Mouse (Mus musculus): ENCODE results near the gene Itga1. TPM values are rescaled to one million over a fixed set of nuclear protein-coding genes. Genes with fewer than 3 reads are reported as not detected.

Gene Itga1
- polyA plus RNA-seq, 1 experiment from 2014 or later, result 23.8 TPM

- Histone ChIP-seq H3K9ac (no peak overlapping the region), H3K9me3 (no peaks in the 10 kb centered on the region)
Measured at GRCm38 (mm10) chr13:115125130-115125529, 23.4 kb upstream of the Itga1 start.

GRCm38 (mm10) chr13:115124521-115124920, 22.8 kb upstream of the Itga1 start:
- Histone ChIP-seq H3K27me3 (replicated peaks) (no peaks in the 10 kb centered on the region), H3K36me3 (no peaks in the 10 kb centered on the region), H3K4me2 (no peak overlapping the region), H3K9me3 (no peaks in the 10 kb centered on the region), H3K9ac (no peak overlapping the region), H3K27ac (no peak overlapping the region), H3K4me3 (replicated peaks) (no peak overlapping the region), H3K4me1 (no peaks in the 10 kb centered on the region)
- ATAC-seq (ENCODE audit: insufficient read depth, low FRiP score, low read depth), result no peak
- 61% methylated on average over 1 of the region's 1 CpGs for WGBS

More at GRCm38 (mm10) chr13:115125130-115125529, 23.4 kb upstream of the Itga1 start:
- no peaks in the 10 kb centered on the region for H3K36me3 ChIP-seq
- no peak overlapping the region for H3K27ac ChIP-seq
- no peak overlapping the region for H3K4me3 ChIP-seq (replicated peaks)
- ATAC-seq (ENCODE audit: insufficient read depth, low FRiP score, low read depth), result no peak
- WGBS, result 87% methylated on average over 4 of the region's 4 CpGs
- H3K4me1 ChIP-seq, result no peaks in the 10 kb centered on the region
- no peak overlapping the region for H3K4me2 ChIP-seq
- H3K27me3 ChIP-seq (replicated peaks), result no peaks in the 10 kb centered on the region

GRCm38 (mm10) chr13:115118756-115119155, 17.0 kb upstream of the Itga1 start:
- H3K4me1 ChIP-seq, result no peaks in the 10 kb centered on the region
- WGBS, result 74% methylated on average over 5 of the region's 5 CpGs
- no peak overlapping the region for H3K4me2 ChIP-seq
- H3K27me3 ChIP-seq (replicated peaks), result no peaks in the 10 kb centered on the region
- H3K4me3 ChIP-seq (replicated peaks), result no peak overlapping the region
- H3K9ac ChIP-seq, result no peak overlapping the region
- no peak for ATAC-seq (ENCODE audit: insufficient read depth, low FRiP score, low read depth)
- no peaks in the 10 kb centered on the region for H3K36me3 ChIP-seq
- H3K27ac ChIP-seq, result no peak overlapping the region
- no peaks in the 10 kb centered on the region for H3K9me3 ChIP-seq

GRCm38 (mm10) chr13:115118195-115118594, 16.4 kb upstream of the Itga1 start:
- H3K4me3 ChIP-seq (replicated peaks), result no peak overlapping the region
- no peak overlapping the region for H3K27ac ChIP-seq
- H3K4me2 ChIP-seq, result no peak overlapping the region
- no peaks in the 10 kb centered on the region for H3K27me3 ChIP-seq (replicated peaks)
- no peaks in the 10 kb centered on the region for H3K36me3 ChIP-seq
- H3K9ac ChIP-seq, result no peak overlapping the region
- no peak for ATAC-seq (ENCODE audit: insufficient read depth, low FRiP score, low read depth)
- no peaks in the 10 kb centered on the region for H3K9me3 ChIP-seq
- no peaks in the 10 kb centered on the region for H3K4me1 ChIP-seq
- 79% methylated on average over 3 of the region's 3 CpGs for WGBS

- H3K4me3 ChIP-seq (replicated peaks), result no peak overlapping the region
- H3K9ac ChIP-seq, result no peak overlapping the region
- WGBS, result 74% methylated on average over 3 of the region's 3 CpGs
- no peaks in the 10 kb centered on the region for H3K27me3 ChIP-seq (replicated peaks)
- no peak overlapping the region for H3K27ac ChIP-seq
- ATAC-seq (ENCODE audit: insufficient read depth, low FRiP score, low read depth), result no peak
- no peaks in the 10 kb centered on the region for H3K9me3 ChIP-seq
- no peaks in the 10 kb centered on the region for H3K36me3 ChIP-seq
- no peak overlapping the region for H3K4me2 ChIP-seq
- no peaks in the 10 kb centered on the region for H3K4me1 ChIP-seq
Measured at GRCm38 (mm10) chr13:115116930-115117621, 15.3 kb upstream of the Itga1 start.

- Histone ChIP-seq H3K4me3 (replicated peaks) (no peak overlapping the region), H3K4me2 (no peak overlapping the region), H3K36me3 (no peaks in the 10 kb centered on the region), H3K27ac (no peak overlapping the region), H3K4me1 (no peaks in the 10 kb centered on the region), H3K9me3 (no peaks in the 10 kb centered on the region), H3K9ac (no peak overlapping the region), H3K27me3 (replicated peaks) (no peaks in the 10 kb centered on the region)
- ATAC-seq (ENCODE audit: insufficient read depth, low FRiP score, low read depth), result no peak
- 68% methylated on average over 4 of the region's 4 CpGs for WGBS
Measured at GRCm38 (mm10) chr13:115109628-115110027, 7.9 kb upstream of the Itga1 start.

- no peaks in the 10 kb centered on the region for H3K27me3 ChIP-seq (replicated peaks)
- no peaks in the 10 kb centered on the region for H3K36me3 ChIP-seq
- WGBS, result 79% methylated on average over 8 of the region's 8 CpGs
- no peak overlapping the region for H3K27ac ChIP-seq
- H3K9ac ChIP-seq, result no peak overlapping the region
- H3K4me2 ChIP-seq, result no peak overlapping the region
- no peaks in the 10 kb centered on the region for H3K4me1 ChIP-seq
- H3K9me3 ChIP-seq, result no peaks in the 10 kb centered on the region
- no peak overlapping the region for H3K4me3 ChIP-seq (replicated peaks)
- no peak for ATAC-seq (ENCODE audit: insufficient read depth, low FRiP score, low read depth)
Measured at GRCm38 (mm10) chr13:115107436-115107835, 5.7 kb upstream of the Itga1 start.

GRCm38 (mm10) chr13:115106183-115106582, 4.4 kb upstream of the Itga1 start:
- Histone ChIP-seq H3K36me3 (no peaks in the 10 kb centered on the region), H3K9ac (no peak overlapping the region), H3K9me3 (no peaks in the 10 kb centered on the region), H3K27me3 (replicated peaks) (no peaks in the 10 kb centered on the region), H3K4me3 (replicated peaks) (no peak overlapping the region), H3K4me1 (no peaks in the 10 kb centered on the region), H3K27ac (no peak overlapping the region), H3K4me2 (no peak overlapping the region)
- 83% methylated on average over 10 of the region's 10 CpGs for WGBS
- no peak for ATAC-seq (ENCODE audit: insufficient read depth, low FRiP score, low read depth)

GRCm38 (mm10) chr13:115102754-115103153, 990 bp upstream of the Itga1 start:
- no peaks in the 10 kb centered on the region for H3K4me1 ChIP-seq
- no peak overlapping the region for H3K27ac ChIP-seq
- no peak overlapping the region for H3K9ac ChIP-seq
- WGBS, result 86% methylated on average over 2 of the region's 2 CpGs
- no peak for ATAC-seq (ENCODE audit: insufficient read depth, low FRiP score, low read depth)
- no peaks in the 10 kb centered on the region for H3K9me3 ChIP-seq
- H3K4me3 ChIP-seq (replicated peaks), result no peak overlapping the region
- no peaks in the 10 kb centered on the region for H3K27me3 ChIP-seq (replicated peaks)
- 0 out of 2 replicates have a peak overlapping the region, but pooled peaks have one; percentile 13 for H3K4me2 ChIP-seq
- H3K36me3 ChIP-seq, result no peaks in the 10 kb centered on the region

GRCm38 (mm10) chr13:115100381-115101177, 1.2 kb downstream of the Itga1 start:
- no peak for ATAC-seq (ENCODE audit: insufficient read depth, low FRiP score, low read depth)
- peak overlapping the region; percentile 92 for H3K27ac ChIP-seq
- WGBS, result 40% methylated on average over 11 of the region's 11 CpGs
- H3K4me1 ChIP-seq, result peaks cover 5% of the 10 kb centered on the region; the same call in 1 of the 2 replicates
- H3K36me3 ChIP-seq, result no peaks in the 10 kb centered on the region
- no peaks in the 10 kb centered on the region for H3K9me3 ChIP-seq
- H3K27me3 ChIP-seq (replicated peaks), result no peaks in the 10 kb centered on the region
- peak overlapping the region; percentile 62 for H3K4me3 ChIP-seq (replicated peaks)
- H3K4me2 ChIP-seq, result peak overlapping the region; percentile 85
- peak overlapping the region; percentile 42; the same call in 1 of the 2 replicates for H3K9ac ChIP-seq

GRCm38 (mm10) chr13:115099381-115099780, 2.4 kb downstream of the Itga1 start:
- Histone ChIP-seq H3K4me1 (peaks cover 5% of the 10 kb centered on the region; the same call in 1 of the 2 replicates), H3K4me3 (replicated peaks) (peak overlapping the region; percentile 62), H3K9ac (no peak overlapping the region), H3K9me3 (no peaks in the 10 kb centered on the region), H3K4me2 (peak overlapping the region; percentile 85; the same call in 1 of the 2 replicates), H3K27ac (no peak overlapping the region), H3K27me3 (replicated peaks) (no peaks in the 10 kb centered on the region), H3K36me3 (no peaks in the 10 kb centered on the region)
- 82% methylated on average over 9 of the region's 9 CpGs for WGBS
- ATAC-seq (ENCODE audit: insufficient read depth, low FRiP score, low read depth), result no peak

- Histone ChIP-seq H3K9me3 (no peaks in the 10 kb centered on the region), H3K27ac (no peak overlapping the region), H3K9ac (no peak overlapping the region), H3K4me3 (replicated peaks) (no peak overlapping the region), H3K36me3 (no peaks in the 10 kb centered on the region), H3K4me2 (no peak overlapping the region), H3K4me1 (peaks cover 5% of the 10 kb centered on the region; the same call in 1 of the 2 replicates), H3K27me3 (replicated peaks) (no peaks in the 10 kb centered on the region)
- ATAC-seq (ENCODE audit: insufficient read depth, low FRiP score, low read depth), result no peak
- WGBS, result 65% methylated on average over 3 of the region's 3 CpGs
Measured at GRCm38 (mm10) chr13:115098227-115098626, 3.5 kb downstream of the Itga1 start.
